Mouse (Mus musculus) liver, embryonic 14.5 days (tissue): ENCODE measurements around the gene Cxcl14.

Source experiments
- CTCF ChIP-seq: IDR thresholded peaks from 2 replicates; pipeline ENCODE4 v1.5.1; 2016; ENCODE audit warnings: antibody characterized with exemption, low read depth, control low read depth
- EP300 ChIP-seq: IDR thresholded peaks from 2 replicates; pipeline ENCODE4 v1.6.1; 2016; ENCODE audit warnings: antibody characterized with exemption, low read depth

- no peak for TF ChIP-seq EP300
- peak; percentile 44 for TF ChIP-seq CTCF
These were observed 29.0 kb downstream of the Cxcl14 start for GRCm38 (mm10) chr13:56267396-56267795.
